Mouse (Mus musculus): Measurements from ENCODE around the gene Tmtc1. TPM values are rescaled to one million over a fixed set of nuclear protein-coding genes. Genes with fewer than 3 reads are reported as not detected.
A peak's percentile ranks its signal among the peaks of the same experiment; 100 is the strongest.

The Tmtc1 gene
- polyA plus RNA-seq, 1 experiment, result 5.7 TPM

DNA sequence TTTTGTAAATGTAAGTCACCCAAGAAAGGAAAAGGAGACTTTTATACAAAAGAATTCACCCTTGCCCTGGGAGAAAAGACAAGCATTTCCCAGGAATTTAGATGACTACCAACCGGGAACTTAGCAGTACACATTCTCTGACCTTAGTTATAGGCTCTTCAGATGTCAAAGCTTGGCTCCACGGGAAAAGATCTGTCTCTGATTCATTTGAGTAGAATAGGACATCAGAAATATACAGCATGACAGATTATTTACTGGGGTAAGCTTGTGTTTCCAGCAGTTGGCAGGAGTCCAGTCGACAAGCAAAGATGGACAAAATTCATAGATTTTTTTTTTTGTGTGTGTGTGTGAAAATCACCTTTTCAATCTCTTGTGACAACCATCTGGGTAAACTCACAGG, 15.4 kb upstream of the Tmtc1 start:
- H3K4me3 ChIP-seq (ENCODE audit: insufficient read depth, low read length), result no peak overlapping the region
- H3K27ac ChIP-seq (ENCODE audit: insufficient read depth, low read length), result no peak overlapping the region
- no peaks in the 10 kb centered on the region for H3K4me1 ChIP-seq (ENCODE audit: control insufficient read depth, insufficient read depth, low read length)
- TF ChIP-seq CTCF (IDR thresholded peaks at IDR 0.05; ENCODE audit: borderline replicate concordance, insufficient read depth, low read length), result no peak
- no peak for TF ChIP-seq POLR2A (IDR thresholded peaks at IDR 0.05; ENCODE audit: low read depth, low read length)

DNA sequence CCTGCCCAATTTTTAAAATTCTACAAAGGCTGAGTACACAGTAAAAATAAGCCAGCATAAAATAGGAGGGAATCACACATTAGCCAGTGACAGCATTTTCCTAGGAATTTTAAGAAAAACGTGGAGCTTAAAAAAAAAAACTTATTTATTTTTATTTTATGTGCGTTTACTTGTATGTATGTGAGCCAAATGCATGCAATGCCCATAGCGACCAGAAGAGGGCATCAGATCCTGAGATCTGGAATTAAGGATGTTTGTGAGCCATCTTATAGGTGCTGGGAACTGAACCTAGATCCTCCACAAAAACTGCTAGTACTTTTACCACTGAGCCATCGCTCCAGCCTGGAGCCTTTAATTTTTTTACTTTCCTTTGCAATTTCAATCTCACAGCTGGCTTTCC, 11.3 kb upstream of the Tmtc1 start:
- no peak overlapping the region for H3K4me3 ChIP-seq (ENCODE audit: insufficient read depth, low read length)
- H3K27ac ChIP-seq (ENCODE audit: insufficient read depth, low read length), result no peak overlapping the region
- TF ChIP-seq CTCF (IDR thresholded peaks at IDR 0.05; ENCODE audit: borderline replicate concordance, insufficient read depth, low read length), result no peak
- TF ChIP-seq POLR2A (IDR thresholded peaks at IDR 0.05; ENCODE audit: low read depth, low read length), result no peak
- no peaks in the 10 kb centered on the region for H3K4me1 ChIP-seq (ENCODE audit: control insufficient read depth, insufficient read depth, low read length)

DNA sequence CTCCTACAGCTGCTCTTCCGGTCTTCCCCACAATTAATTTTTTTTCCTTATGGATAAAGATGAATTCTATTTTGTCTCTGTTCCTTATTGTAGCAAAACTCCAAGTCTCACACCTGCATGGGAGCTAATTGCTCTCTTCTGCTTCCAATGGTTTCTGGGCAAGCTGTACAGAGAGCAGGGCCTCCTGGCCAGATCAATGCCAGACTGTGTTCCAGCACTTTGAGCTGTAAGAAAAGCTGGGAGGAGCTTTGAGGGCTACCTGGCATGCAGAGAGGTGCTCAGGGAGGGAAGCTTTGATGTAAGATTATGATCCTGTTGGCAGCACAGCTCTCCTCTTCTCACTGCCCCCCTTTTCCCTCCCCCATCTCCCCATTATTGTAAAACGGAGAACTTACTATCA, 10.6 kb upstream of the Tmtc1 start:
- no peaks in the 10 kb centered on the region for H3K4me1 ChIP-seq (ENCODE audit: control insufficient read depth, insufficient read depth, low read length)
- H3K27ac ChIP-seq (ENCODE audit: insufficient read depth, low read length), result no peak overlapping the region
- no peak for TF ChIP-seq POLR2A (IDR thresholded peaks at IDR 0.05; ENCODE audit: low read depth, low read length)
- no peak for TF ChIP-seq CTCF (IDR thresholded peaks at IDR 0.05; ENCODE audit: borderline replicate concordance, insufficient read depth, low read length)
- no peak overlapping the region for H3K4me3 ChIP-seq (ENCODE audit: insufficient read depth, low read length)

DNA sequence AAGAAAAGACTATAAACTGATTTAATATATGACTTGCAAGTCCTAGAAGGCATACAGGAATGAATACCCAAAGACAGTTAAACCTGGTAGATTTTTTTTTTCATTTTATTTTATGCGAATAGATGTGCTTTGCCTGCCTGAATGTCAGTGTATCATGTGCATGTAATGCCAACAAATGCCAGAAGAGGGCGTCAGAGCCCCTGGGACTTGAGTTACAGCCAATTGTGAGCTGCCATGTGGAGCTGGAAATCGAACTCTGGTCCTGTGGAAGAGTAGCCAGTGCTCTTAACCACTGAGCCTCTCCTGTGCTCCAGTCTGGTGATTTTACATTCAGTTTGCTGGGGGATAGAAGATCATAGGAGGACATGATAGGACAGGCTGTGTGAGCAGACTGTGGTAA, 4.0 kb upstream of the Tmtc1 start:
- Histone ChIP-seq H3K27ac (ENCODE audit: insufficient read depth, low read length) (no peak overlapping the region), H3K4me1 (ENCODE audit: control insufficient read depth, insufficient read depth, low read length) (no peaks in the 10 kb centered on the region), H3K4me3 (ENCODE audit: insufficient read depth, low read length) (no peak overlapping the region)
- TF ChIP-seq POLR2A (IDR thresholded peaks at IDR 0.05; ENCODE audit: low read depth, low read length), result no peak
- no peak for TF ChIP-seq CTCF (IDR thresholded peaks at IDR 0.05; ENCODE audit: borderline replicate concordance, insufficient read depth, low read length)

DNA sequence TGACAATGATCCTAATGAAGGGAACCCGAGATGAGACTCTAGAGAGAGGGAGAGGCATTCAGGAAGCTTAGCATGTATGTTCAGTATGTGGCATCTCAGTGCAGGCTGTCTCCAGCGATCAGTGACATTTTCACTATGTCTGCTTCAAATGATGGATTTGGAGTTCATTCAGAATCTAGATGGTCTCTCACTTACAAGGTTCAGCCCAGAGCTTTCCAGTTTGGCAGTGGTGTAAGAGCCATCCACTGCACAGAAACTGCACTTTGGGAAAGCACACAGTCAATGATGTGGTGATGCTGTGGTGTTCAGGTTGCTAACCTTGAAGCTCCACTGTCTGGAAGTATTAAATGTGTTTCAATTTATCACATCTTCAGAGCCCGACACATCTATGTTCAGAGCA, 1.9 kb upstream of the Tmtc1 start:
- no peaks in the 10 kb centered on the region for H3K4me1 ChIP-seq (ENCODE audit: control insufficient read depth, insufficient read depth, low read length)
- no peak for TF ChIP-seq POLR2A (IDR thresholded peaks at IDR 0.05; ENCODE audit: low read depth, low read length)
- no peak for TF ChIP-seq CTCF (IDR thresholded peaks at IDR 0.05; ENCODE audit: borderline replicate concordance, insufficient read depth, low read length)

DNA sequence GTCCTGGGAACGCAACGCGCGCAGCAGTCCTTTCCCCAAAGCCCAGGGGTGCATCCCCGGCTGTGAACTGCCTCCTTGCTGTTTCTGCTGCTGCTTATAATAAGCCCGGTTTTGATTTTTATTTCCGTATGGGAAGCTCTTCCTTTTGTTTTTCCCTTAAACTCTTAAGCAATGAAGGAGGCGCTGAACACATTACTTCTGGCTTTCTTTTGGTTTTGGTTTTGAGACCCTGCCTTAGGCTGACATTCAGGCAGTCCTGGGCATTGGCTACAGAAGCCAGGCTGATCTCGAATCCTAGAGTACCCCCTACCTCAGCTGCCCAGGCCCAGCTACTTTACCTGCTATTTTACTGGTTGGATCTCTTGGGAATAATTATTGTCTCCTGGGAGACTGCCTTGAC, 607 bp upstream of the Tmtc1 start:
- no peak overlapping the region for H3K27ac ChIP-seq (ENCODE audit: insufficient read depth, low read length)
- peak overlapping the region; percentile 45 for H3K4me3 ChIP-seq (ENCODE audit: insufficient read depth, low read length)
- TF ChIP-seq POLR2A (IDR thresholded peaks at IDR 0.05; ENCODE audit: low read depth, low read length), result no peak
- no peak for TF ChIP-seq CTCF (IDR thresholded peaks at IDR 0.05; ENCODE audit: borderline replicate concordance, insufficient read depth, low read length)
- no peaks in the 10 kb centered on the region for H3K4me1 ChIP-seq (ENCODE audit: control insufficient read depth, insufficient read depth, low read length)

More for the DNA sequence above, 1.9 kb upstream of the Tmtc1 start:
- no peak overlapping the region for H3K27ac ChIP-seq (ENCODE audit: insufficient read depth, low read length)
- H3K4me3 ChIP-seq (ENCODE audit: insufficient read depth, low read length), result no peak overlapping the region

DNA sequence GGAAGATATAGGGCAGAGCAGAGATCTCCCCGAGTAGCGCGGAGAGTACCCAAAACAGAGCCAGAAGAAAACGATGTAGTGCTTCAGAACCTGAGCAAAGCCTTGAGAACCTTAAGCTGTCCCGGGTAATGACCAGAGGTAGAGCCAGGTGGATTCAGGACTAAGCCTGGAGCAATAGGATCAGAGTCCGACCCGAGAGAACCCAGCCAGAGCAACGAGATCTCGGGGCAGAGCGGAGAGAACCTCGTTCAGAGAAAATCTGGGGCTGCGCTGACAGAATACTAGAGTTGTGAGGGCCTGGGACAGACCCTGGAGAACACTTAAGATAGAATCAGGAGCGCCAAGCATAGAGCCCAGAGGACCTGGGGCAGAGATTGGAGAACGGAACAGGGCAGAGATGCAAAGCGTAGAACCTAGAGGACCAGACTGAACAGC, 881 bp downstream of the Tmtc1 start:
- no peak for TF ChIP-seq CTCF (IDR thresholded peaks at IDR 0.05; ENCODE audit: borderline replicate concordance, insufficient read depth, low read length)
- TF ChIP-seq POLR2A (IDR thresholded peaks at IDR 0.05; ENCODE audit: low read depth, low read length), result no peak
- H3K4me1 ChIP-seq (ENCODE audit: control insufficient read depth, insufficient read depth, low read length), result no peaks in the 10 kb centered on the region
- H3K27ac ChIP-seq (ENCODE audit: insufficient read depth, low read length), result no peak overlapping the region
- peak overlapping the region; percentile 42 for H3K4me3 ChIP-seq (ENCODE audit: insufficient read depth, low read length)

DNA sequence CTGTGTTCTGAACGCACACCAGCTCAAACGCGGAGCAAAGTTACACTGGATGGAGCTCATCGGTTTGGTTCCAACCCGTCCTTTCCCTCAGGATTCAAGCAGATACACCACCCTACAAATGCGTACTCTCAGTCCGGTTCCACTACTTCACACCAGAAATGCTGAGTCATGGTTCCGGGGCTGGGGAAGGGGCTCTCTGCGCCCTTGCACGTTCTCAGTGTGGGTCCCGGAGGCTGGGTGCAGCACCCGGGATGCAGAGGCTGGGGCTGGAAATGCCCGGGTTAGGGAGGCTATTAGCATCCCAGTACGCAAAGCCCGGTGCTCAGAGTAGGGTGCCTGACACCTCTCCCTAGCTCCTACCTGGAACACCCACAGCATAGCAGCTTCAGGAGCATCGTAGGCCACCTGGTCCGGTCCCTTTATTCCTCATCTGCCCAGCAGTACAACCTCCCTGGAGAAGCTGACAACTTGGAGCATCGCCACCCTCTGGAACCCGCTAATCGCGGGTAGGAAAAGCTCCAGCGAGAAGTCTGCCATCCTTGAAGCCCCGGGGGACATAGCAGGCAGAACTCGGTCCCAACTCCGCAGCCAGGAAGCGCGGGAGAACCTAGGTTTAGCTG, 1.4 kb downstream of the Tmtc1 start:
- Histone ChIP-seq H3K4me3 (ENCODE audit: insufficient read depth, low read length) (peak overlapping the region; percentile 42), H3K27ac (ENCODE audit: insufficient read depth, low read length) (no peak overlapping the region), H3K4me1 (ENCODE audit: control insufficient read depth, insufficient read depth, low read length) (no peaks in the 10 kb centered on the region)
- TF ChIP-seq POLR2A (IDR thresholded peaks at IDR 0.05; ENCODE audit: low read depth, low read length) (no peak), CTCF (IDR thresholded peaks at IDR 0.05; ENCODE audit: borderline replicate concordance, insufficient read depth, low read length) (no peak)

DNA sequence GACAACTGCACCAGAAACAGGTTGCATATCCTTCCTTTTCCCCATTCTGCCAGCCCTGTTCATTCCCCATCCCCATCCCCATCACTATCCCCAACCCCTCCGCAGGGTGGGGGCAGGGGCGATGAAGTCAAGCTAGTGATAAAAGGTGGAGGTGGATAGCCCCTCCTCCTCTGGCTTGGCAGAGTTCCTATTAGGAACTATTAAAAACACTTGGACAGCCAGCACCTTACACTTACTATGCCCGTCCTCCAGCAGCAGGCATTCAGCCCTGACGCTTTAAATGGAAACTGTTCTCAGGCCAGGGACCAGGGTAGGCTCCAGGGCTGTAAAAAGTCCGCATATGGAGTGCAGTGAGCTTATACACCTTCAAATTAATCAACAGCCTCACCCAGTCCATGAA, 2.3 kb downstream of the Tmtc1 start:
- no peak overlapping the region for H3K4me3 ChIP-seq (ENCODE audit: insufficient read depth, low read length)
- no peak overlapping the region for H3K27ac ChIP-seq (ENCODE audit: insufficient read depth, low read length)
- TF ChIP-seq CTCF (IDR thresholded peaks at IDR 0.05; ENCODE audit: borderline replicate concordance, insufficient read depth, low read length) (no peak), POLR2A (IDR thresholded peaks at IDR 0.05; ENCODE audit: low read depth, low read length) (no peak)
- peaks cover 2% of the 10 kb centered on the region for H3K4me1 ChIP-seq (ENCODE audit: control insufficient read depth, insufficient read depth, low read length)

DNA sequence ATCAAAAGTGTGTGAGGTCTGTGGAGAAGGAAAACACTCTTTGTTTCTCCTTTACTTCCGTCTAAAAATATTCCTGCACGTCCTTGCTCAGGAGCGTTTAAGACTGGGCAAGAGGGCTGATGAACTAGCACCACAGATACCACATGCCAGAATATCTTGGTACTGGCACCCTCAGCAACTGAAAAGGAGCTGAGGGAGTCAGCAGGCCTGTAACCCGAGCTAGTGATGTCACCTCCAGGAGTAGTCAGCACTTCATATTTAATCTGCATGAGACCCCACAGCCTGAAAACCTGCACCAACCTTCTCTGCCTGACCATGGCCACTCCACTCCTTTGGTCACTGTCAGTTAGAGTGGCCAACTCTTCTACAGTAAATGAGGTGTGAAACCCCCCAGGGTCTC, 5.1 kb downstream of the Tmtc1 start:
- peaks cover 2% of the 10 kb centered on the region for H3K4me1 ChIP-seq (ENCODE audit: control insufficient read depth, insufficient read depth, low read length)
- no peak overlapping the region for H3K4me3 ChIP-seq (ENCODE audit: insufficient read depth, low read length)
- H3K27ac ChIP-seq (ENCODE audit: insufficient read depth, low read length), result no peak overlapping the region
- TF ChIP-seq CTCF (IDR thresholded peaks at IDR 0.05; ENCODE audit: borderline replicate concordance, insufficient read depth, low read length), result no peak
- no peak for TF ChIP-seq POLR2A (IDR thresholded peaks at IDR 0.05; ENCODE audit: low read depth, low read length)

Measured in embryonic fibroblast, embryonic 13.5 days (primary cell).